Mouse (Mus musculus): ENCODE results near the gene Ppp1r12c.
A peak's percentile ranks its signal among the peaks of the same experiment; 100 is the strongest.

The Ppp1r12c gene

GRCm38 (mm10) chr7:4492284-4493224 lies 8.9 kb downstream of the Ppp1r12c start:
- DNase-seq (ENCODE audit: low spot score) = peak; percentile 83

GRCm38 (mm10) chr7:4491308-4491707 lies 10.2 kb downstream of the Ppp1r12c start:
- no peak for DNase-seq (ENCODE audit: low spot score)

GRCm38 (mm10) chr7:4482281-4482680 lies 19.2 kb downstream of the Ppp1r12c start:
- DNase-seq (ENCODE audit: low spot score) = no peak

- peak; percentile 59 for DNase-seq (ENCODE audit: low spot score)
Measured at GRCm38 (mm10) chr7:4479674-4480073, 21.8 kb downstream of the Ppp1r12c start.

- no peak for DNase-seq (ENCODE audit: low spot score)
Measured at GRCm38 (mm10) chr7:4478796-4479291, 22.6 kb downstream of the Ppp1r12c start.

- DNase-seq (ENCODE audit: low spot score) = no peak
Measured at GRCm38 (mm10) chr7:4478021-4478795, 23.3 kb downstream of the Ppp1r12c start.

- DNase-seq (ENCODE audit: low spot score) = no peak
Measured at GRCm38 (mm10) chr7:4473940-4474339, 27.5 kb downstream of the Ppp1r12c start.

- peak; percentile 76 for DNase-seq (ENCODE audit: low spot score)
Measured at GRCm38 (mm10) chr7:4471179-4471555, 30.3 kb downstream of the Ppp1r12c start.

GRCm38 (mm10) chr7:4470275-4471178 lies 31.0 kb downstream of the Ppp1r12c start:
- DNase-seq (ENCODE audit: low spot score) = peak; percentile 71

- no peak for DNase-seq (ENCODE audit: low spot score)
Measured at GRCm38 (mm10) chr7:4467801-4468200, 33.7 kb downstream of the Ppp1r12c start.

GRCm38 (mm10) chr7:4464194-4464824 lies 37.2 kb downstream of the Ppp1r12c start:
- no peak for DNase-seq (ENCODE audit: low spot score)

GRCm38 (mm10) chr7:4460576-4461434 lies 40.7 kb downstream of the Ppp1r12c start, which contains the start of gene Eps8l1:
Eps8l1 (plus strand) TSS chr7:4460674.
- no peak for DNase-seq (ENCODE audit: low spot score)

- DNase-seq (ENCODE audit: low spot score) = no peak
Measured at GRCm38 (mm10) chr7:4452644-4453043, 48.8 kb downstream of the Ppp1r12c start.

GRCm38 (mm10) chr7:4449211-4449610 lies 52.3 kb downstream of the Ppp1r12c start:
- DNase-seq (ENCODE audit: low spot score) = no peak

- no peak for DNase-seq (ENCODE audit: low spot score)
Measured at GRCm38 (mm10) chr7:4448439-4448838, 53.0 kb downstream of the Ppp1r12c start.

GRCm38 (mm10) chr7:4447138-4447537 lies 54.3 kb downstream of the Ppp1r12c start:
- no peak for DNase-seq (ENCODE audit: low spot score)

GRCm38 (mm10) chr7:4445216-4445791 lies 56.2 kb downstream of the Ppp1r12c start, which contains the start of gene Rdh13:
Rdh13 (minus strand) TSS chr7:4445649.
- peak; percentile 83 for DNase-seq (ENCODE audit: low spot score)

- DNase-seq (ENCODE audit: low spot score) = no peak
Measured at GRCm38 (mm10) chr7:4440549-4440948, 60.9 kb downstream of the Ppp1r12c start.

- no peak for DNase-seq (ENCODE audit: low spot score)
Measured at GRCm38 (mm10) chr7:4437721-4438120, 63.8 kb downstream of the Ppp1r12c start.

- no peak for DNase-seq (ENCODE audit: low spot score)
Measured at GRCm38 (mm10) chr7:4432026-4432425, 69.5 kb downstream of the Ppp1r12c start.
